Mouse (Mus musculus) cerebellum, postnatal 4 days (tissue): ENCODE data around the gene Sele.

Source experiments
- DNase-seq, 2 experiments: peaks; one replicate each; pipeline ENCODE4 v3.0.0; 2022; ENCODE audit warnings: low spot score in 2 of 2, mixed read lengths in 1 of 2

Gene Sele

GRCm38 (mm10) chr1:164072001-164072400 lies 24.0 kb downstream of the Sele start:
- DNase-seq, result no peak

- DNase-seq, result no peak
Measured at GRCm38 (mm10) chr1:164073091-164073490, 25.1 kb downstream of the Sele start.

DNA sequence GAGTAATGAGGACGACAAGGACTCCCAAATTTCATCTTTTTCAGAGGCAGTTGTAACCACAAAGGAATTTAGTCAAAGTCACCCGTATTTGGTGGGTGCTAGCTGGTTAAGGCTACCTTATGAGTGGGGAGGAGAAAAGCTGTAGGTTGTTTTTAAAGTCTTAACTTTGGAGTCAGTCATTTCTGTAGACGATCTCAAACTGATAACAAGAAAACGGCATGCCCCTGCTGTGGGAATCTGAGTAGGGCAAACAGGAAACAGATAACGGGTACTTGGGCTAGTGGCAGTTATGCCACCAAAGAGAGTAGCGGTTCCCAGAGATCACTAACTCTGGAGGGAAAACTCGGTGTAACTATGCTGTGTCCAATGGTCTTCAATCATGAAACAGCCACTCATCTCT lies 25.8 kb downstream of the Sele start:
- DNase-seq, result no peak

- no peak for DNase-seq
Measured at GRCm38 (mm10) chr1:164074606-164075140, 26.6 kb downstream of the Sele start.

- no peak for DNase-seq
Measured at GRCm38 (mm10) chr1:164075416-164075815, 27.4 kb downstream of the Sele start.

GRCm38 (mm10) chr1:164076441-164076840 lies 28.4 kb downstream of the Sele start:
- DNase-seq, result no peak

GRCm38 (mm10) chr1:164077031-164077430 lies 29.0 kb downstream of the Sele start:
- no peak for DNase-seq

DNA sequence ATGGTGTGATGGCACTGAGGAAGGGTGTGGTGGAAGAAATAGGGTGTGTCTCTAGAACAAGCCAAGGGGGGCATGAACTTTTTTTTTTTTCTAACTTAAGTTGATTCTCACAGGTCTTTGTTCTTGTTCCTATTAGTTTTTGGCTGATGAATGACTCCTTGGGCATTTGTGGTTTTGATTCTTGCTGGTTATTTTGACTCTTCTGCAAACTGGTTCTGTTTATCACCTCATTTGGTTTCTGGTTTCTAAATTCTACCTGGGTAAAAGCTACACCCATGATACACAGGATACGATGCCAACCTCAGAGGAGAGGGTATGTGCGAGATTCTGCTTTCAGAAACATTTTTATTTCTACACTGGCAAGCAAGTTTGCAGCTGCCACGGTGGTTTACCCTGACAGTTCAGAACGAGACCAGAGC lies 30.3 kb downstream of the Sele start:
- no peak for DNase-seq

- no peak for DNase-seq
Measured at GRCm38 (mm10) chr1:164079091-164079490, 31.1 kb downstream of the Sele start.

DNA sequence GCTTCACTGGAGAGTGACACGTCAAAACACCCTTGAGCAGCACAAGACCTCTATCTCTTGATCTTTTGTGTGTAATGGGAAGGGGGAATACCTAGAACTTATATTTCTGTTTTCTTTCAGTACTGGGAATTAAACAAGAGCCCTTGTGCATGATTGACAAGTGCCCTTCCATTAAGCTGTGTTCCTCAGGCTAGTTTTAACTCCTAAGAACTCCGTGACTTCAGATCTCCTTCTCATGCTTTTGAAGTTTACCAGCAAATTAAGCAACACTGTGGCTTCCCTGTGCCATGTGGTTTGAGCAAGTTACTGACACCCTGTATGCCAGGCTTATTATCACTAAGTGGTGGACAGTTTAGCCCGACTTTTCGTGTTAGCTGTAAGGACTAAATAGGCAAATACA lies 35.0 kb downstream of the Sele start:
- DNase-seq, result no peak

- no peak for DNase-seq
Measured at GRCm38 (mm10) chr1:164086797-164087196, 38.8 kb downstream of the Sele start.

- DNase-seq, result no peak
Measured at GRCm38 (mm10) chr1:164087872-164088271, 39.8 kb downstream of the Sele start.

- DNase-seq, result no peak
Measured at GRCm38 (mm10) chr1:164096780-164097179, 48.7 kb downstream of the Sele start.

DNA sequence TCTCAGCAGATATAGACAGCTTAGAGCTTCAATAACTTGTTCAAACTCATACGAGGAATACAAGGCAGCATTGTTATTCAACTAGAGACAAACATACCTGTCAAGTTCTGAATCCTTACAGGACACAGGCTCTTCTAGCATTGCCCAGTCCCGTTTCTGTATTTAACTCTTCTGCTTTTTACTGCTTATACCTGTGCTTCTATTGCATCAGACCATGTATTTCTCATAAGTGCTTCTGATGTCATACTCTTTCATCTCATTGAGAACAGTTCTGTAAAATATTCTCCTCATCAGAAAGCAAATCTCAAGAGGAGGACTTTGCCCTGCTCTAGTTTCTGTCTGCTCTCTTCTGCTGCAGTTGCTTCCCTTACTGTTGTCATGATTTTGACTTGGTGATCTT lies 49.9 kb downstream of the Sele start:
- no peak for DNase-seq

GRCm38 (mm10) chr1:164098372-164098771 lies 50.3 kb downstream of the Sele start:
- DNase-seq, result no peak
